Mouse (Mus musculus) ES-Bruce4 (cell line): ENCODE results near the gene Fen1. TPM values are rescaled to one million over a fixed set of nuclear protein-coding genes. Genes with fewer than 3 reads are reported as not detected.

ENCODE experiments used
- H3K27ac ChIP-seq: 2 replicates; pipeline ENCODE4 v1.5.1; 2012; ENCODE audit warnings: low read length, inconsistent platforms; ENCODE audit not compliant: insufficient read depth
- H3K27me3 ChIP-seq: 2 replicates; pipeline ENCODE4 v1.6.1; 2012; ENCODE audit warnings: mild to moderate bottlenecking, low read length, inconsistent platforms; ENCODE audit not compliant: control insufficient read depth, poor library complexity, insufficient read depth, severe bottlenecking
- H3K36me3 ChIP-seq: 2 replicates; pipeline ENCODE4 v1.6.1; 2012; ENCODE audit warnings: inconsistent platforms, mild to moderate bottlenecking, low read length, moderate library complexity; ENCODE audit not compliant: control insufficient read depth, poor library complexity, insufficient read depth, severe bottlenecking
- H3K4me1 ChIP-seq: one replicate; pipeline ENCODE4 v1.8.1; 2011; ENCODE audit warnings: low read length; ENCODE audit not compliant: control insufficient read depth, insufficient read depth
- H3K4me3 ChIP-seq: 2 replicates; pipeline ENCODE4 v1.5.1; 2011; ENCODE audit warnings: low read depth, mild to moderate bottlenecking, low read length
- H3K9ac ChIP-seq: 2 replicates; pipeline ENCODE4 v1.6.1; 2012; ENCODE audit warnings: low read depth, mild to moderate bottlenecking, inconsistent platforms; ENCODE audit not compliant: poor library complexity, severe bottlenecking
- H3K9me3 ChIP-seq: replicated peaks from 2 replicates; pipeline ENCODE4 v1.6.1; 2012; ENCODE audit warnings: mild to moderate bottlenecking, low read length, inconsistent platforms; ENCODE audit not compliant: control insufficient read depth, poor library complexity, insufficient read depth, severe bottlenecking
- CTCF ChIP-seq: IDR thresholded peaks from one replicate; pipeline ENCODE4 v1.8.1; 2011; ENCODE audit warnings: low read depth, low read length
- EP300 ChIP-seq: IDR thresholded peaks from 2 replicates; pipeline ENCODE4 v1.6.1; 2011; ENCODE audit warnings: low read depth, low read length; ENCODE audit not compliant: insufficient read depth
- POLR2A ChIP-seq: IDR thresholded peaks from one replicate; pipeline ENCODE4 v1.8.1; 2011; ENCODE audit warnings: low read length; ENCODE audit not compliant: insufficient read depth
- polyA plus RNA-seq: library from polyadenylated mRNA; stranded (reverse); fragments of >200 nt; gene quantifications from 2 replicates; pipeline ENCODE4 v1.2.4, GENCODE M21; 2011; ENCODE audit warnings: low read depth; ENCODE audit not compliant: missing spikeins, insufficient read depth, insufficient read length

Fen1 gene
- polyA plus RNA-seq, 1 experiment: 40.5 TPM

DNA sequence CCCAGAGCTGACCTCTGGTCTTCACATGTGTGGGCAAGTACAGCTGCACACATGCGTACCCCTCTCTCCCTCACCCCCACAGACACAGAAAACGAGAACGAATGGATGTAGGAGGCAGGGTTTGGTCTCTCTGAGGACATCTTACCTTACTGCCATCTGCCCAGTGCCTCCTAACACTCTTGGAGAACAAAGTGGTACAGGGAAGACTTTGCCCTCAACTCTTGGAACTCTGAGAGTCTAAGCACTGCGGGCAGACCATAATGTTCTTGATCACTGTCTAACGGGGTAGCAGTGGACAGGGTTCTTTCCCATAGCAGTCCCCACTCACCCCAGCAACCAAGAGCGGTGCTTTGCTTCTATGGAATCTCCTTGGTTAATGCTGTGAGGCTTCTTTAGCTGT lies 14.9 kb downstream of the Fen1 start:
- Histone ChIP-seq H3K36me3 (peaks cover 5% of the 10 kb centered on the region; the same call in 1 of the 2 replicates), H3K4me1 (peaks cover 3% of the 10 kb centered on the region), H3K4me3 (no peak overlapping the region), H3K27ac (no peak overlapping the region), H3K27me3 (no peaks in the 10 kb centered on the region), H3K9ac (no peak overlapping the region), H3K9me3 (no peaks in the 10 kb centered on the region)
- no peak for TF ChIP-seq CTCF
- no peak for TF ChIP-seq POLR2A
- TF ChIP-seq EP300: no peak

DNA sequence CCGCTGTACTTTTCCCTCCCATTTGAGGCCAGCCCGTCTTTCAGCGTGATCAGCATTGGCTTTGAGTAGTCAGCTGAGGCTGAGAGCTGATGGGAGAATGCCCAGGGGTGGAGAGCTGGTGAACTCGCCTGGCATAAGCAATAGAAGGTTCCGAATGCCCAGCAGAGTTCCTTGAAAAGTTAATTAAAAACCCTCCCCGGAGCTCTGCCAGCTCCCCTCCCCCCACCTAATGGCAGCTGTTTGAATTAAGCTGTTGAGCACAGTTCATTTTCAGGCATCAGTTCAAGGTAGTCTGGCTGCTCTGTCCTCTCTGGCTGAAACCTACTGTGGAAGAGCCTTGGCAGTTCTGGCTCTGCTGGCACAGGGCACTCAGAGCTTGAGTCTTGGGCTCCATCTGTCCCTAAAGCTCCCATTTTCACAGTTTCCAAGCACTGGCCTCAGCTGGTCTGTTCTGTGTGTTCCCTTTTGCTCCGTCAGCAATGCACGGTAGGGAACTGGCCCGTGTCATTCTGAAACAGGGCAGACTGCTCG lies 15.6 kb downstream of the Fen1 start:
- TF ChIP-seq CTCF (no peak), EP300 (no peak)
- Histone ChIP-seq H3K27ac (no peak overlapping the region), H3K36me3 (peaks cover 5% of the 10 kb centered on the region; the same call in 1 of the 2 replicates), H3K27me3 (no peaks in the 10 kb centered on the region), H3K4me1 (peaks cover 3% of the 10 kb centered on the region), H3K9me3 (no peaks in the 10 kb centered on the region), H3K9ac (no peak overlapping the region), H3K4me3 (no peak overlapping the region)

DNA sequence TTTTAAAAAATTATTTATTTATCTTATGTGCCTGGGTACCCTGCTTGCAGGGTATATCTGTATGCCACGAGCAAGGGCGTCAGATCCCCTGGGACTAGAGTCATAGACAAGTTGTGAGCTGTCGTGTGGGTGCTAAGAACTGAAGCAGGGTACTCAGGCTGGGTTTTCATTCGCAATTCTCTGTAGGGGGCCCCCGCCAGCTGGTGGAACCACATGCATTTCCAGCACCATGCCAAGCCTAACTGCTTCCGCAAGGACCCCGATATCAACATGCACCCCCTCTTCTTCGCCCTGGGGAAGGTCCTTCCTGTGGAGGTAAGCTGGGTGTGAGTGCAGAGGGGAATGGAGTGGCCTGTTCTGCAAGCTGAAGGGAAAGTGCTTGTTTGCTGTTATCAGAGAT lies 17.4 kb downstream of the Fen1 start:
- no peak overlapping the region for H3K27ac ChIP-seq
- no peaks in the 10 kb centered on the region for H3K9me3 ChIP-seq
- no peak for TF ChIP-seq EP300
- no peak for TF ChIP-seq POLR2A
- no peak for TF ChIP-seq CTCF
- H3K36me3 ChIP-seq: peaks cover 5% of the 10 kb centered on the region; the same call in 1 of the 2 replicates
- H3K4me1 ChIP-seq: peaks cover 3% of the 10 kb centered on the region
- no peaks in the 10 kb centered on the region for H3K27me3 ChIP-seq
- H3K4me3 ChIP-seq: no peak overlapping the region
- H3K9ac ChIP-seq: no peak overlapping the region

DNA sequence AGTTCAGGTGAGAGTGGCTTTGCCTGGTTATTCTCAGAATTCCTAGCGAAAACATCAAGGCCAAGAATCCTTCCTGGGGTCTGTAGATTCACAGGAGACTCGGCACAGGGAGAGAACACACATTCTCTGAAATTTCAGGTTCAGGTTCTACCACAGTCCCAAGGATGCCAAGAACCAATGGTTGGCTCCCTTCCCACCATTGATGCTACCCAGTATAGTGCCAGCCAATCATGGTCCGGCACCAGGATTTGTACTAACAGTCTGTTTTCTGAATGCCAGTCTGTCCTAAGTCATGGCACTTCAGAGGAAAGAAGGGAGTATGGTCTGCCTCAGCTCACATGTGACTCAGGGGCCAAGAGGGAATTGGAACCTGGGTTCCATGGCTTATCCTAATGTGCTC lies 18.1 kb downstream of the Fen1 start:
- H3K9ac ChIP-seq: no peak overlapping the region
- H3K27ac ChIP-seq: no peak overlapping the region
- no peaks in the 10 kb centered on the region for H3K4me1 ChIP-seq
- peaks cover 5% of the 10 kb centered on the region; the same call in 1 of the 2 replicates for H3K36me3 ChIP-seq
- H3K27me3 ChIP-seq: no peaks in the 10 kb centered on the region
- no peak overlapping the region for H3K4me3 ChIP-seq
- no peak for TF ChIP-seq CTCF
- TF ChIP-seq POLR2A: no peak
- no peak for TF ChIP-seq EP300
- H3K9me3 ChIP-seq: no peaks in the 10 kb centered on the region

DNA sequence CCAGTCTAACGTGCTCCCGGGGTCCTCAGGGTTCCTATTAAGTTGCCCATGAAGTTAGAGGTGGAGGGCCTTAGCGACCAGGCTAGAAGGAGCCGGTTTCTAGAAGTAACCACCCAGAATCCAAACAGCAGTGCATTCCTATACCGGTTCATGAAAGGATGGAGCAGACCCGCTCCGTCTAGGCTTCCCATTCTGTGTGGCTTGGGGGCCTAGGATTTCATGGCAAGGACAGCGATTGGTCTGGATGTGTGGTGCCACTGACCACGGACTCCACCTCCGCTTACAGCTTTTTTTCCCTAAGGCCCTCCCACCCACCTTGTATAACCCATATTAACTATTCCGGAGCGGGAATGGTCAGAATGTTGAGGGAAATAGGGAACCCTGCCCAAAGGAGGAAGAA lies 19.9 kb downstream of the Fen1 start:
- peaks cover 5% of the 10 kb centered on the region; the same call in 1 of the 2 replicates for H3K36me3 ChIP-seq
- H3K27me3 ChIP-seq: no peaks in the 10 kb centered on the region
- H3K4me1 ChIP-seq: no peaks in the 10 kb centered on the region
- H3K9me3 ChIP-seq: no peaks in the 10 kb centered on the region
- TF ChIP-seq EP300 (no peak), POLR2A (no peak), CTCF (no peak)
- no peak overlapping the region for H3K27ac ChIP-seq
- H3K4me3 ChIP-seq: peak overlapping the region; percentile 62
- H3K9ac ChIP-seq: peak overlapping the region; percentile 73

DNA sequence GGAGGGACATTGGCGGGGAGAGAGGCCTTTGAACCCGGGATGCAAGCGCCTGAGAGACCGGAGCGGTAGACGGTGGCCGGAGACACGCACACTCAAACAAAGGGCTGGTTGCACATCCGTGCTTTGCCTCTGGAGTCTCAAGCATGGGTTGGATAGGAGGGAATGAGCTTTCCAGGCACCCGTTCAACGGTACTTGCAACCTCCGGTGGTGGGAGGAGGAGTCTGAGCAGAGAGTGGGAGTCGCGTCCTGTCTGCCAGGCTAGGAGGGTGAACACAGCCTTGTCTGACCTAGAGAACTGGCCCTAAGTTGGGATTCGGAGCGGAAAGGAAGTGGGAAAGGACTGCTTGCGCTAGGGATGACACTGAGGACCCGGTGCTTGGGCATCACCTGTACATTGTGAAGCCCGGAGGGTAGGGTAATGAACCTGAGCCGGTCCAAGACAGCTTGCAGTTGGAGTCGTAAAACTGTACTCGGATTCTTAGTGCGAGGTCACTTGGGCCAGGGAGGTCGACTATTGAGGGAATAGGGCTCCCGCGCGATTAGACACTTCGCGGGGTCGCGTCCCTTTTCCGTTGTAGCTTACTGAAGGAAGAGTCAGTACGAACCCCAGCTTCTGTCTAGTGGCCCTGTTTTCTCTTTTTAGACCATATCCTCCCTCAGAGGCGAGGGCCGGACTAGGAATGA lies 20.5 kb downstream of the Fen1 start:
- no peak for TF ChIP-seq CTCF
- TF ChIP-seq POLR2A: no peak
- TF ChIP-seq EP300: no peak
- Histone ChIP-seq H3K27ac (peak overlapping the region; percentile 12; the same call in 1 of the 2 replicates), H3K4me1 (no peaks in the 10 kb centered on the region), H3K27me3 (no peaks in the 10 kb centered on the region), H3K4me3 (peak overlapping the region; percentile 62), H3K9ac (peak overlapping the region; percentile 73), H3K36me3 (peaks cover 5% of the 10 kb centered on the region; the same call in 1 of the 2 replicates), H3K9me3 (no peaks in the 10 kb centered on the region)
